Mouse (Mus musculus) thymus, postnatal 14 days (tissue): ENCODE measurements around the gene Pten.
"Not testable (repeated sequence)": the region's sequence is repeated elsewhere in the genome, so short reads cannot be mapped to it uniquely, and the experiment has no call there.

Experiments
- DNase-seq: peaks from one replicate; pipeline ENCODE4 v3.0.0; 2021

Pten gene

DNA sequence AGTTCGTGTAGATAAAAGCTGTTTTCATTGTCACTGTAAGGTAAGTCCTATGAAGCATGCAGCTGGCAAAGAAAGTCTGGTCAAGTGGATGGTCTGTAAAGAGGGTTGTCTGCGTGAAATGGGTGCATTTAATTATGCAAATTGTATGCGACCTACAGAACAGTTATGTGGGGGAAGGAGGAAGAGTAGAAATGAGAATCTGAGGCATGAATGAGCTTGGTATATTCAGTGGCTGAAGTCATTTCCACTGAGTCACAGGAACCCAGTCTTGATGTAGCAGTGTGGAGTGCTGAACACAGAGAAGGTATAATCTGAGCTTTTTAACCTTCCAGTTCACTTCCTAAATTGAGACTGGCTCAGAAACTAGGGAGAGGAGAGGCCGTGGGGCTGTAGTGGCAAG lies 61.5 kb downstream of the Pten start:
- DNase-seq: no peak

DNA sequence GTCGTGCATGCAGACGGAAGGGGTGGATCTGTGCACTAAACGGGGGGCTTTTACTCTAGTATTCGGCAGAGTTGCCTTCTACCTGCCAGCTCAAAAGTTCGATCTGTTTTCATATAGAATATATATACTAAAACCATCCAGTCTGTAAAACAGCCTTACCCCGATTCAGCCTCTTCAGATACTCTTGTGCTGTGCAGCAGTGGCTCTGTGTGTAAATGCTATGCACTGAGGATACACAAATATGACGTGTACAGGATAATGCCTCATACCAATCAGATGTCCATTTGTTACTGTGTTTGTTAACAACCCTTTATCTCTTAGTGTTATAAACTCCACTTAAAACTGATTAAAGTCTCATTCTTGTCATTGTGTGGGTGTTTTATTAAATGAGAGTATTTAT lies 65.7 kb downstream of the Pten start:
- DNase-seq: not testable (repeated sequence)

DNA sequence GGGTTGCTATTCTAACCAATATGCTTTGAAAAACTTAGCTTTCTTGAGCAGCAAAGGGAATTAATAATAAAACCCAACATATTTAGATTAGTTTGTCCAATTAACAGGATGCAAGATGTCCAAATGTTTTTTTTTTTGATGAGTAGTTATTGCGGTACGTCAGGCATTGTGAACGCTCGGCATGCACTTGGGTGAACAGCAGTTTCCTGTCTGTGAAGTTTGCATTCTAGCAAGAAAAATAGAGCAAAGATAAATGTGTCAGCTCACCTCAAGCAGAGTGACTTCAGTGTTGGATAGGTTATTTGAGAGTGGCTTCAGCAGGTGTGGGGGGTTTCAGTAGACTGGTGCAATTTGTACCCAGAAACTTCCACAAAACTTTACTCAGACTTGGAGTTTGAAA lies 69.3 kb downstream of the Pten start:
- peak; percentile 42 for DNase-seq

DNA sequence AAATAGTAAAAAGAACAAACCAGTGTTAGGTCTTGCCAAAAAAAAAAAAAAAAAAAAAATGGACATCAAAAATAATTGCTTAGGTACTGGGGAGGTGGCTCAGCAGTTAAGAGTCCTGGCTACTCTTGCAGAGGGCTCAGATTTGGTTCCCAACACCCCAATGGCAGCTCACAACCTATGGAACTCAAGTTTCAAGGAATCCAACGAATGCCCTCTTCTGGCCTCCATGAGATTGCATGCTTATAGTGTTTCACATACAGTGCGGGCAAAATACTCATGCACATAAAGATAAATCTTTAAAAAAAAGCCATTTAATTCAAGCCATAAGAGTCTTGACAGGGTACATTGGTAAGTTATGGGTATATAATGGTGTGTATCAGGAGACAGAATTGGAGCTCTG lies 72.6 kb downstream of the Pten start:
- DNase-seq: no peak

DNA sequence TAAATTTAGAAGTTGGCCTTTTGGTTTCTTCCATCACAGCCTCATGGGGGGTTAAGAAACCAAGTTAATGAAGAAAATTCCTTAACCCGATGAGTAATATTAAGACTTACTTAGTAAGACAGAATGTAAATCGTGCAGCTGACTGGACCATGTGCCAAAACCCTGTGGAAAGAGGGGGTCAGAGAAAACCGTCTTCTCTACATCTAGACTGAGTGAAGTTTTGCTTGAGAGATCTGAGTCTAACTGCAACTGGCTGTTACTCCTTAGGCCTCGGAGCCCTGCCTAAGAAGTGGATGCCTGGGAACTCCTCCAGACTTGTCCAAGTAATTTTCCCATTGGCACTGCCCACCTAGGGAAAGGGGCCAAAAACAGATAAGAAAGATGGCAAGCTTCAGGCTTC lies 74.0 kb downstream of the Pten start:
- no peak for DNase-seq

DNA sequence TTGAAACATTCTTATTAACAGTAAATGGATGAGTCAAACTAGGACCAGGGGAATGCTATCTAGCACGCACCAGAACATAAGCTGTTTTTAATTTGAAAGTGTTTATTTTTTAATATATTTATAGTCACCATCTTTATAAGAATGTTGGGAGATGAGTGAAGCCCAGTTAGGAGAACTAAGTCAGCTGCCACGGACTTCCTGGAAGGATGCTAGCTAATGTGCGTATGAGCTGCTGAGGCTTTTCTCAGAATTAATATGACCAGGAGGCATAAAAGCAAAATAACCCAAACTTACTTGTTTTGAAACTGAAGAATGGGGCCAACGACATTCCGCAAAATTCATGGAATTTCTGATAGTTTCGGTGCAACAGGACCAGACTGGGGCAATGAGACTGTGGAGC lies 83.2 kb downstream of the Pten start:
- DNase-seq: no peak

DNA sequence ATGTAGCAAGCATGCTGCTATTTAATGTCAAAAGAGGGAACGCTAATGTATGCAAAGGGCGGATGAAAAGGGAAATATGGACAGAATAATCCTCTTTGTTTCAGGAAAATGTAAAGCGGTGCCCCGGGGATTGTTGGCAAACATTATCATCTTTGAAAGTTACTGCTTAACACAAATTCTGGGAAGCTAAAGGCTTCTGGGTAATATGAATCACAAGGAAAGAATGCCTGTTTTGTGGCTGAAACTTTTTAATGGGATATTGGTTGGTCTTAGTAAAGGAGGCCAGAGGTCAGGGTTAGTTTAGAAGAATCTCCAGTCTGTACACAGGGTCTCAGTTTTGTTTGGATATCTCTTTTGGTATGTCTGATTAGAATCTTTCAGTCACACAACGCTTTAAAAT lies 87.2 kb downstream of the Pten start:
- DNase-seq: no peak

DNA sequence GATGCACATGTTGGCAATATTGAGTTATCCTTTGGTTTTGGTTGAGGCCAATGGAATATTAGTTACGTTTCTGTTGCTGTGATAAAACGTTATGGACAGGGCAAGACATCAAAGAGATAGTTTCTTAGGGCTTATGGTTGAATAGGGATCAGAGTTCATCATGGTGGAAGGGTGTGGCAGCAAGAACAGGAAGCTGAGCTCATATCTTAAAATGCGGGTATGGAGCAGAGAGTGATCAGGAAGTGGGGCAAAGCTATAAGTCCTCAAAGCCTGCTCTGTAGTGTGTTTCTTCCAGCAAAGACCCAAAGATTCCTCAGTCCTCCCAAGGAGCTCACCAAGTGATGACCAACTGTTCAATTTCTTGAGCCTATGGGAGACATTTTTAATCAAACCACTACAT lies 90.7 kb downstream of the Pten start:
- DNase-seq: no peak

DNA sequence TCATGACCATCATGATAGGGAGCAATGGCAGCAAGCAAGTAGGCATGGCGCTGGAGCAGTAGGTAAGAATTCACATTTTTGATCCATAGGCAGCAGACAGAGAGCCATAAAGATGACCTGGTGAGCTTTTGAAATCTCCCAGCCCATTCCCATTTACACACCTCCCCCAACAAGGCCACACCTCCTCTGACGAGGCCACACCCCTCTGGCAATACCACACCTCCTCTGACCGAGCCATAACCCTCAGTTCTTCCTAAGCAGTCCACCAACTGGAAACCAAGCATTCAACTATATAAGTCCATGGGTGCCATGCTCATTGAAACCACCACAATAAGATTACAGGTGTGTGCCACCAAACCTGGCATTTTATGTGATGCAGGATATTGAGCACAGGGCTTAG lies 95.0 kb downstream of the Pten start:
- DNase-seq: no peak

DNA sequence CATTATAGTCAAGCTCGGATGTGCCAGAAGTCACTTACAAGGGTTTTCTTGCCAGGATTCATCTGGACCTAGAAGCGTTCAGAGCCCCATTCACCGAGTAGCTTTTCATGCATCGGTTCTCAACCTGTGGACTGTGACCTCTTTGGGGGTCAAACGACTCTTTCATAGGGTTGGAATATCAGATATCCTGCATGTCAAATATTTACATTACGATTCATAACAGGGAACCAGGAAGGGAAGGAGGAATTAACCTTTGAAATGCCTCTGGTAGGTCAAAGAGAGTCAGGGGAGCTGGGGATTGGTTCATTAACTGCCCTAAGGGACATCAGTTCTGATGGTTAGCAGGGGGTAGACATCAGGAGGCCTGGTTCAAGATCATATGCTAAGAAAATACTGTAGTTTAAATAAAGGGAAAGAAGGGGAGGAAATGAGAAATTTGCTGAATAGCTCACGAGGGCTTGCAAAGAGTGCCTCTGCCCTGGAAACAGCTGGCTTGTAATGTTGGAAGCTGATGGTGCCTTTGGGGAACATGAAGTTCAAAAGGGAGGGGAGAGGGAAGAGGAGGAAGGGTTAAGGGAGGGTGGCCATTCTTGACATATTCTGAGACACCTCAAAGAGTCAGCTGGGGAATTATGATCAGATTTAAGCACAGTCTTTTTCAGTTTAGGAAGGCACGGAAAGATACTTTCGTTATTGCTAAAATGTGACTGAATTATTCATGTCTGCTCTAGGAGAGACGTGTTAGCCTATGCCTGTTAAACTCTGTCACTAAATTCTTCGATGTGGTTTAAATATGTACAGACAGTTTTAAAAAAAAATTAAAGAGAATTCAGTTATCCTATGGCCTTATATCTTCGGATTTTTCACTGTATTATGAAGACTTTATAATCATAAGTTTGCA lies 104.6 kb downstream of the Pten start:
- no peak for DNase-seq

DNA sequence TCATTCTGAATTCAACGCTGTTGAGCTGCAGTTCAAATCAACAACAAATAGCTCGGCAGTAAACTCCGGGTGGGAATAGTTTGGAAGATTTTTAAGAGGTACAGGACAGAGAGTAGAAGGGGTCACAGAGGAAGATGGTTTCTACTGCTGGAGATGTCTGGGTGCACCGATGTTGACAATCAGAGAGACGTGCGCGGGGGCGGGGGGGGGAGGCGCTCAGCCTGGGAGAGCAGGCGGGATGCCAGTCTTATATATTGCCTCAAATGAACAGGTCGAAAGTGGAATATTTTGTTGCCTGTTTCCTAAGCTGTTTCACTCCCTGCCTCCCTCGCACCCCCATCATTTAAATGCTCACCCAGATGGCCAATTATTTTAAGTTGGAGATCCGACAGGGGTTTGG lies 109.5 kb downstream of the Pten start:
- no peak for DNase-seq

DNA sequence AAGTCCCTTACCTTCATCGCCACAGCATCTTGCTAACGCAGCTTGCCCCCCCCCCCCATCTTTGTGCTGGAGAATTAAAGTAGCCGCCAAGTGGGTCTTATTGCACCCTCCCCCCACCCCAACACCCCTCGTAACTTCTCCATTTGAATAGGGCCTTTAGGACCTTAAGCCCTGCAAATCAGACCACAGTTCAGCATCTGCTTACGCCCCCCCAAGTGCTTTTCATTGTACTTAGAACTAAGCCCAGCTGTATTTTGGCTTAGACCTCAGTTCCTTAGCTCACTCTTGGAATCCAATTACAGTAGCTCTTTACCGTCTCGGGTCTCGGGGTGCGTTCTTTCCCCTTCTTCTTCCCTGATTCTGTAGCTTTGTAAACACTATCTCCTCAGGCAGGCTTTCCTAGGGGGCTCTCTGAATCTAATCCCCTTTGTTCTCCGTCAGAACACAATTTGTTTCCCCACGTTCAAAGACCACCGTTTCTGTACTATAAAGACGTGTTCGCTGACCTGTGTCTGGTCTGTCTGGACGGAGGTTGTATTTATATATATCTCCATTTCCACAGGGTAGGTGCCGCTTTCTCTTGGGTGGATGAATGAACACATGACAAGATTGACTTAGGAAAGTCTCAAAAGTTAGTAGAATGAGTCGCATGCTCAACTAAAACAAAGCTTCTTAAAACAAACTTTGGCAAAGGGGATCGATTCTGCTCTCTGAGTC lies 110.0 kb downstream of the Pten start:
- DNase-seq: no peak

DNA sequence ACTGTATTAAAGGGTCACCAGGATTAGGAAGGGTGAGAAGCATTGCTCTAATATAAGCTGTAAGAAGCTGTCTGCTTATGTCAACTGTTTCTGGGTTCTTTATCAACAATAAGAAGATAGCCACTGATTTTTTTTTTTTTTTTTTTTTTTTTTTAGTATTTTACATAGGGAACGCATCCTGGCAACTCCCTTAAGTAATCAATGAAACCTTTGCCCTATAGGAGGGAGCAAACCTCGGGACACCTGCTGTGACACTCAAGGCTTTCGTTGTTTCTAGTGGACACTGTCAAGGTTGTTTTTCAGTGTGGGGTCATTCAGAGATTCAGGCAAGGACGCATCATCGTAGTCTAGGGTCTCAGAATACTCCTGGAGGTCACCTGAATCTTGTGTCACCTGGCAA lies 111.3 kb downstream of the Pten start:
- no peak for DNase-seq

DNA sequence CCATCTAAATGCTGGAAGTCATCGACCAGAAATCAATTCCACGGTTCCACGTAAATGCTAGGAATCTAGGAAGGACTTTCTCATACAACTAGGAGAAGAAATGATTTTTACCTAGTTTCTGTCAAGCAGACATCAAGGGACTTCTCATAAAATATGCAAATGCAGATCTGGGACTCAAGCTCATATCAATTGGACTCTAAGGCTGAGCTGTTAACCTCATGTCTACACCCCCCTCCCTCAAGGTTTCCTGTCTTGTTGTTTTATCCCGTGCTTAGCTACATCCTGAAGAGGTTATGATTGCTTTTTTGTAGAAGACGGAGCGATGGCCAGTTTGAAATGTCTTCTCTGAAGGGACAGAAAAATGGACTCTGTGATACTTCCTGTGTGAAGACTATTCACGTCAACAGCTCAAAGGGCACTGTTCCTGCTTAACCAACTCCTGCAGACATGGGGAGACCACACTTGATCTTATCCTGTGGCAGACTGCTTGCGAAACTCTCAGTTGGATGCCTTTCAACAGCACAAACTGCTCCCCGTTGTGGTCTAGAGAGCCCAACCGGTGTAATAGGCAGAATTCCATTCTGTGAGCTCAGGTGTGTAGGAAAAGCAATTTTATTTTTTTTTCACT lies 111.9 kb downstream of the Pten start:
- DNase-seq: peak; percentile 27

DNA sequence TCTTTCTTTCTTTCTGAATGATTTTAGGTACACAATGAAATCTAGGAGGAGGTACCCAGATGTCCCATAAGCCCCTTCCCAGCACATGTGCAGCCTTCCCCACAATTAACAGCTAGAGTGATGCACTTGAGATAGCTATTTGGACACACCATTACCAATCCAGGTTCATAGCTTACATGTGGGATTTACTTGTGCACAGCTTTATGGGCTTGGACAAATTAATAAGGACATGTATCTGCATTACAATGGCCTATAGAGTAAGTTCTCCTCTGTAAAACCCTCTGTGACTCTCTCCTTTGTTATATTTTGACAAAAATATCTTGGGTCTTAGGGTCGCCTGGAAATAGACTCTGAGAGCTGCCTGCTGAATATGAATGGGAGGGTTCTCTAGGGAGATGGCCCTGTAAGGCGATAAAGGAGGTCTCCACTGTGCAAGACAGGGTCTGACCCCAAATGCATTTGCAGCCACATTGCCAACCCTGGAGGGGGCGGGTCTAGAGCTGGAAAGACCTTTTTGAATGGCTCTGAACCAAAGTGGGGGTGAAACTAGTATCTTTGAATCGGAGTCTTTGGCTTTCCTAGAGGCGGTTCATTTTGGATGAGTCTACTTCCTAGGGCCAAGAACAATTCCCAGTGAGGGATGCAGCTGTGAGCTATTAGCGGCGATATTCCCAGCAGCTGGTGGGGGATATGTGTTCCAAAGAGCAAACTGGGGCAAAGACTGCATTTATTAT lies 116.8 kb downstream of the Pten start:
- DNase-seq: no peak
